Mouse (Mus musculus): ENCODE data around the gene Gtf2f2. TPM values are rescaled to one million over a fixed set of nuclear protein-coding genes. Genes with fewer than 3 reads are reported as not detected.

The Gtf2f2 gene
- polyA plus RNA-seq (2012; rRNA removed) = 29.2 and 30.4 TPM in 2 replicates

DNA sequence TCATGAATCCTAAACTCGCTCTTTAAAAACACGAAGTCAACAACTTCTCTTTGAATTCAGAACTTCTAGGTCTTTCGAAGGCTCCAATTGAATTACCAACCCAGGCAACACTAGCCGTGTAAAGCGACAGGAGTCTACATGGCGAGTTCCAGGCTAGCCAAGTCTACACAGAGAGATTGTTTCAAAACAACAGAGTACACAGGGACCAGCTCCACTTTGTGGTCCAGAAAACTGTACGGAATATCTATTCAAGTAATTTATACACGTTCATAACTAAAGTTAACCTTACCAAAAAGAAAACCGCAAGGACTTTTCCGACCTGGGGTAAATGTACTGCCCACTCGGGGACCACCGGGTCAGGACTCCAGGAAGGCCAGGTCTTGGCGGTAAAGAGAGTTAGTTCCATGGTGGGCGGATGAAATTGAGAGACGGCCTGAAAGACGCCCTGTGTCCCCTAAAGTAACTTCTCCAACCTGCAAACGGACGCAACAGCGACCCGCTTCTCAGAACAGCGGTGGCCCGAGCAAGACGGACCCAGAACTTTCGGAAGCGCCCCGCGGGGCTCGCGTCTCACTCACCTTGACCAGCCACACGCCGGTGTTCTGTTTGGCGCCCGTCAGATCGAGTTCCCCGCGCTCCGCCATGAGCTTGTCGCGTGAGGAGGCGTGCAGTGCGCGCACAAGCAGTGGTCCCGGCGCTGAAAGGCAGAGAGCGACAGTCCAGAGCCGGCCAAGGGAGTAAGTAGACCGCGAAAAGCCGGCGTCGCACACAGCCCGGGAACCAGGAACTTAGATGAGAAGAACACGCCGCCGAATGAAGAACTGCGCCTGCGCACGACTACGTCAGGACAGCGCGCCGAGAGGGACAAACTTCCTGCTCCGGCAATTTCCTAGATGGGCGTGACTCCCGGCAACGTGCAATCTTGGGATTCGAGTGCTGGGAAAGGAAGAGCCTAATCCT, at the start of gene Gtf2f2:
Gene Gtf2f2, minus strand, starts transcription at position 764 of the 960 bp plus-strand sequence.

DNA sequence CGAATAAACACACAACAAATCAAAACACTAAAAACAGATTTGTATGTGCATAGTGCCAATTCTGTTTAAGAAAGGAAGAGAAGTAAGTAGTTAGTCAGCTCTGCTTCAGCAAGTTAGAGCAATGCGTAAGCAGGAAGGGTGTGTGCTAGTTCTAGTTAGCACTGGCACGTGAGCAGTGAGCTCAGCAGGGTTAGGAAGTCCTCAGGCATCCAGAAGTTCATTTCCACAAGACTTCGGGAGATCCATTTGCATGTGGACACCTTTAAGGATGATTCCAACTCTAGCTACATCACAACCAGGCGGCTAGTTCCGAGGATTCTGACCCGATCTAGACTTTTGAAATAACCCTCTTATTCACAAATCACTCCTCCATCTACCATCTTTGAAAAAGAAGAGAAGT, 55.9 kb downstream of the Gtf2f2 start, which contains the start of gene Kctd4:
Gene Kctd4, plus strand, starts transcription at position 244 of the 400 bp plus-strand sequence.

Other genes starting within 250 kb of the Gtf2f2 start
- 14.0 and 15.6 TPM in 2 replicates for gene Slc25a30, start 223.8 kb downstream of the Gtf2f2 start, polyA plus RNA-seq (2012; rRNA removed)
- gene Tpt1, start 165.8 kb downstream of the Gtf2f2 start, polyA plus RNA-seq (2012; rRNA removed) = 1,677 and 1,692 TPM in 2 replicates
- 9.4 and 9.5 TPM in 2 replicates for gene Kctd4, start 55.9 kb downstream of the Gtf2f2 start, polyA plus RNA-seq (2012; rRNA removed)
- gene Gpalpp1, start 99.9 kb upstream of the Gtf2f2 start, polyA plus RNA-seq (2012; rRNA removed) = 12.6 and 13.6 TPM in 2 replicates
- 8.8 and 9.7 TPM in 2 replicates for gene Nufip1, start 100.0 kb upstream of the Gtf2f2 start, polyA plus RNA-seq (2012; rRNA removed)

All from central nervous system, embryonic 18 days (tissue).